Mouse (Mus musculus) kidney, adult 2 months (tissue): ENCODE measurements around the gene Samd1.

Source experiments
- CTCF ChIP-seq: fragments of 200-500 bp; conservative IDR thresholded peaks from 2 replicates; pipeline ENCODE4 v1.5.1; 2011; ENCODE audit warnings: low read depth, mild to moderate bottlenecking, control low read depth, low read length, moderate library complexity, mixed read lengths; ENCODE audit not compliant: insufficient read depth, insufficient read length
- POLR2A ChIP-seq: fragments of 200-500 bp; IDR thresholded peaks from one replicate; pipeline ENCODE4 v1.6.1; 2011; ENCODE audit warnings: low read depth, low read length, control low read depth

DNA sequence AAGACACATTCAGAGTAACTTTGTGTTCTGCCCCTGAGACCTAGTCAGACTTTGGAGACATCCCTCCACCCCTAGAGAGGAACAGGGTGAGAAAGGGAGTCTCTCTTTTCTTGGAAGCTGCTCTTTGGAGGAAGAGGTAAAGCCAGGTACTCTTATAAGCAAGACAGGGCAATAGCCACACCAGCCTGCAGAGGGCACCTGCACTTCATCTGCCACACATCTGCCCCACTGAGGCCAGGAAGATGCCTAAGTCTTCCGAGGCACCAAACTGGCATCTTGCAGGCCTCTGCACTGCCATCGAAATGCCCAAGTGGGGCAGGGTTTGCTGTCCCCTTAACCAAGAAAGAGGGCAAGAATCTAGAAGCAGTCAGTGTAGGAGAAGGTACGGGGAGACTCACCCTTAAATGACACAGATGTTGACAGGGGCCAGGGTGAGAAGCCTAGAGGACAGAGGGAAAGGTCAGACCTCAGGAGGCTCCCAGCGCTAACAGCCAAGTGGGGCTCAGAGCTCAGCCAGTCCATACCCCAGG, 21.3 kb upstream of the Samd1 start:
- TF ChIP-seq CTCF (peak; percentile 76), POLR2A (no peak)
